Mouse (Mus musculus) lung, postnatal 10 days (tissue): ENCODE results near the gene Map10.

ENCODE experiments used
- DNase-seq: peaks from one replicate; pipeline ENCODE4 v3.0.0; 2021

The Map10 gene

GRCm38 (mm10) chr8:125718914-125719313, 49.3 kb downstream of the Map10 start:
- no peak for DNase-seq

- DNase-seq, result peak; percentile 52
These were observed 53.1 kb downstream of the Map10 start for GRCm38 (mm10) chr8:125722675-125723074.
